Mouse (Mus musculus) megakaryocyte, embryonic 14.5 days (primary cell): Measurements from ENCODE around the gene St3gal3.

ENCODE experiments used
- FLI1 ChIP-seq: IDR thresholded peaks from 2 replicates; pipeline ENCODE4 v1.6.1; 2012; ENCODE audit warnings: low read length, inconsistent platforms, mixed read lengths
- GATA1 ChIP-seq: IDR thresholded peaks from 3 replicates; pipeline ENCODE4 v1.6.1; 2012; ENCODE audit warnings: mixed read lengths, low read length, inconsistent platforms, borderline replicate concordance

- TF ChIP-seq GATA1 (no peak), FLI1 (no peak)
These were observed 22.1 kb downstream of the St3gal3 start for GRCm38 (mm10) chr4:118112601-118113000.
